Mouse (Mus musculus): ENCODE results near the gene Dck. TPM values are rescaled to one million over a fixed set of nuclear protein-coding genes. Genes with fewer than 3 reads are reported as not detected.

Dck gene
- total and polyA plus RNA-seq, 3 experiments = 13.6 to 21.4 TPM; not detected in 1

DNA sequence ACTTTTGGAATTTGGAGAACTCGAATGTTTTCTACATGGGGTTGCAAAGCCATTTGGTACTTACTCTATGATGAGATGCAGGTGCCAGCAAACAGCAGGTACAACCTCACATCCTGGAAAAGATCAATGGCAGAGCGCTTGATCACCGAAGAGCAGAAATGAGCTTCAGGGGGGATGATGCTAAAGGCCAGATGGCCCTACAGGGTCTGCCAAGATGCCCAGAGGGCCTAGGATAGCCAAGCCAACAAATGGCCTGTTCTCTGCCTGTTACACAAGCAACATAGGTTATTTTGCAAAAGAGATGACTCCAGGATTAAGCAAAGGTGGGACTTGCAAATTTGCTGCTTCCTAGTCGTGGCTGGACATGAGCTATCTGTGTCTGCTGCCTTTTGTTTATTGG lies 49.8 kb downstream of the Dck start:
- Histone ChIP-seq H3K27me3 (ENCODE audit: control insufficient read depth in 1 of 2, insufficient read depth in 2 of 2, low read length in 2 of 2) (peaks cover 0 to 2% of the 10 kb centered on the region in 2 experiments; a peak in 2 of 4 replicates), H3K36me3 (ENCODE audit: control insufficient read depth in 1 of 2, insufficient read depth in 2 of 2, low read length in 2 of 2) (no peaks in the 10 kb centered on the region), H3K79me2 (ENCODE audit: control insufficient read depth, insufficient read depth, low read length, poor library complexity) (no peaks in the 10 kb centered on the region), H3K4me1 (ENCODE audit: control insufficient read depth in 1 of 2, insufficient read depth in 2 of 2, low read length in 2 of 2) (no peaks in the 10 kb centered on the region), H3K27ac (ENCODE audit: control insufficient read depth, low read depth, low read length) (no peak overlapping the region), H3K9ac (ENCODE audit: control insufficient read depth, low read depth, low read length, poor library complexity, severe bottlenecking) (no peak overlapping the region), H3K4me3 (ENCODE audit: control insufficient read depth in 1 of 2, insufficient read depth in 1 of 2, low read depth in 2 of 2, low read length in 2 of 2) (no peak overlapping the region), H3K9me3 (replicated peaks; ENCODE audit: insufficient read depth, low read length) (no peaks in the 10 kb centered on the region)
- no peak for DNase-seq (ENCODE audit: low read depth, low spot score)
- TF ChIP-seq GABPA (IDR thresholded peaks at IDR 0.05; ENCODE audit: low read depth, low read length) (no peak), NELFE (IDR thresholded peaks at IDR 0.05; ENCODE audit: low read depth, low read length) (no peak), POLR2AphosphoS5 (IDR thresholded peaks at IDR 0.05; ENCODE audit: borderline replicate concordance, low read depth, low read length) (no peak), CHD1 (IDR thresholded peaks at IDR 0.05; ENCODE audit: low read depth, low read length) (no peak), MAFK (IDR thresholded peaks at IDR 0.05; ENCODE audit: borderline replicate concordance, low read depth, low read length) (no peak), TAL1 (IDR thresholded peaks at IDR 0.05; ENCODE audit: low read length) (no peak), JUND (IDR thresholded peaks at IDR 0.05; ENCODE audit: low read depth, low read length) (no peak), USF1 (IDR thresholded peaks at IDR 0.05; ENCODE audit: low read depth, low read length) (no peak), CHD2 (IDR thresholded peaks at IDR 0.05; ENCODE audit: low read length) (no peak), BHLHE40 (IDR thresholded peaks at IDR 0.05; ENCODE audit: borderline replicate concordance, low read depth, low read length) (no peak), GATA1 (IDR thresholded peaks at IDR 0.05; ENCODE audit: low read depth, low read length) (no peak), MXI1 (IDR thresholded peaks at IDR 0.05; ENCODE audit: low read depth, low read length) (no peak)

DNA sequence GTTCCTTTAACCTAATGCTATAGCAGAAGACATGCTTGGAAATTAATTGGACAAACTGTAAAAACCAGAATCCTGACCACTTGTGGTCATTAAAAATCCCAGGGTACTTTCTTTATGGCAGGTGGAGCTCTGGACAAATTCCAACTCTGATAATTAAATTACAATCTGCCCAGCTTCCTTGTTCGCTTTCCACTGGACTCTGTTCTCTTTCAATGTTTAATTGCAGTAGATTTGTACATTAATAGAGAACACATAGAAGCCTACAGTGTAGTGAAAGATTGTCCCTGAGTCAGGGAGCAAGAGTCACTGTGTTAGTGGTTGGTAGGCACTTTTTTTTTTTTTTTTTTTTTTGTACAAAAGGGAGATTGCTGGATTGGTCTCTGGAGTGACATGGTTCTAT lies 56.7 kb downstream of the Dck start:
- DNase-seq (ENCODE audit: low read depth, low spot score) = no peak
- Histone ChIP-seq H3K27ac (ENCODE audit: control insufficient read depth, low read depth, low read length) (no peak overlapping the region), H3K4me1 (ENCODE audit: control insufficient read depth in 1 of 2, insufficient read depth in 2 of 2, low read length in 2 of 2) (no peaks in the 10 kb centered on the region), H3K36me3 (ENCODE audit: control insufficient read depth in 1 of 2, insufficient read depth in 2 of 2, low read length in 2 of 2) (no peaks in the 10 kb centered on the region), H3K27me3 (ENCODE audit: control insufficient read depth in 1 of 2, insufficient read depth in 2 of 2, low read length in 2 of 2) (no peaks in the 10 kb centered on the region; a peak in 2 of 4 replicates), H3K9me3 (replicated peaks; ENCODE audit: insufficient read depth, low read length) (no peaks in the 10 kb centered on the region), H3K4me3 (ENCODE audit: control insufficient read depth in 1 of 2, insufficient read depth in 1 of 2, low read depth in 2 of 2, low read length in 2 of 2) (no peak overlapping the region), H3K79me2 (ENCODE audit: control insufficient read depth, insufficient read depth, low read length, poor library complexity) (no peaks in the 10 kb centered on the region), H3K9ac (ENCODE audit: control insufficient read depth, low read depth, low read length, poor library complexity, severe bottlenecking) (no peak overlapping the region)
- TF ChIP-seq GATA1 (IDR thresholded peaks at IDR 0.05; ENCODE audit: low read depth, low read length) = no peak
- TF ChIP-seq RAD21 (IDR thresholded peaks at IDR 0.05; ENCODE audit: low read depth, low read length) = no peak
- peak; percentile 50 for TF ChIP-seq ZNF384 (IDR thresholded peaks at IDR 0.05; ENCODE audit: low read depth, low read length)
- TF ChIP-seq MEF2A (IDR thresholded peaks at IDR 0.05; ENCODE audit: extremely low read depth, insufficient replicate concordance, low read depth, low read length, poor library complexity, severe bottlenecking) = no peak

DNA sequence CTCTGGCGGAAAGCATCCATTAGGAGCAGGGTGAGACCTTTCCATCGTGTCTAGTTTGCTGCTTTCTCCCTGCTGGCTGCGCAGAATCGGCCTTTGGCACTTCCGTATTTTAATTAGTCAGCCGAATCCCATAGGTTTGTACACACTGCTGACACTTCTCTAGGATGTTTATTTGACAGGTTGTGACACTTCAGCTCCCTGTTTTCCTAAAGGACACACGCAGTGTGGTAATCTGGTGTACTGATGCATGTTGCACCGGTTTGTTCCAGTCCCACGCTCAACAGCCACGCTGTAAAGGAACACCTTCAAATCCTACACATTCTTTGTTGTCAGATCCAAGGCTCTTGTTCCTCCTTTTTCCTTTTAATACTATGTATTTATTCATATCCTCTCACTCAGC lies 60.0 kb downstream of the Dck start:
- TF ChIP-seq HCFC1 (IDR thresholded peaks at IDR 0.05; ENCODE audit: low read depth, low read length) = no peak
- TF ChIP-seq BHLHE40 (IDR thresholded peaks at IDR 0.05; ENCODE audit: borderline replicate concordance, low read depth, low read length) = no peak
- TF ChIP-seq ZKSCAN1 (IDR thresholded peaks at IDR 0.05; ENCODE audit: low read depth, low read length) = no peak
- TF ChIP-seq SMC3 (IDR thresholded peaks at IDR 0.05; ENCODE audit: low read depth, low read length) = no peak
- no peak for TF ChIP-seq ZMIZ1 (IDR thresholded peaks at IDR 0.05; ENCODE audit: low read depth, low read length)
- TF ChIP-seq NELFE (IDR thresholded peaks at IDR 0.05; ENCODE audit: low read depth, low read length) = no peak
- no peak for TF ChIP-seq KAT2A (conservative IDR thresholded peaks at IDR 0.05; ENCODE audit: low read depth, low read length)
- TF ChIP-seq MYB (IDR thresholded peaks at IDR 0.05; ENCODE audit: low read depth, low read length) = no peak
- TF ChIP-seq ETS1 (IDR thresholded peaks at IDR 0.05; ENCODE audit: low read depth, low read length) = no peak
- TF ChIP-seq UBTF (IDR thresholded peaks at IDR 0.05; ENCODE audit: borderline replicate concordance, insufficient read depth, low read depth, low read length) = no peak
- TF ChIP-seq JUND (IDR thresholded peaks at IDR 0.05; ENCODE audit: low read depth, low read length) = no peak
- no peak for TF ChIP-seq POLR2A (IDR thresholded peaks at IDR 0.05; ENCODE audit: control insufficient read depth in 1 of 2, insufficient read depth in 1 of 2, low read depth in 1 of 2, low read length in 2 of 2, poor library complexity in 1 of 2)
- TF ChIP-seq CHD2 (IDR thresholded peaks at IDR 0.05; ENCODE audit: low read length) = no peak
- no peak for TF ChIP-seq USF1 (IDR thresholded peaks at IDR 0.05; ENCODE audit: low read depth, low read length)
- no peaks in the 10 kb centered on the region for H3K4me1 ChIP-seq (ENCODE audit: control insufficient read depth in 1 of 2, insufficient read depth in 2 of 2, low read length in 2 of 2)
- DNase-seq (ENCODE audit: low read depth, low spot score) = no peak
- no peak overlapping the region for H3K4me3 ChIP-seq (ENCODE audit: control insufficient read depth in 1 of 2, insufficient read depth in 1 of 2, low read depth in 2 of 2, low read length in 2 of 2)
- no peaks in the 10 kb centered on the region for H3K79me2 ChIP-seq (ENCODE audit: control insufficient read depth, insufficient read depth, low read length, poor library complexity)
- no peaks in the 10 kb centered on the region for H3K9me3 ChIP-seq (replicated peaks; ENCODE audit: insufficient read depth, low read length)
- no peak overlapping the region for H3K27ac ChIP-seq (ENCODE audit: control insufficient read depth, low read depth, low read length)
- no peaks in the 10 kb centered on the region; a peak in 2 of 4 replicates for H3K27me3 ChIP-seq (ENCODE audit: control insufficient read depth in 1 of 2, insufficient read depth in 2 of 2, low read length in 2 of 2)
- H3K36me3 ChIP-seq (ENCODE audit: control insufficient read depth in 1 of 2, insufficient read depth in 2 of 2, low read length in 2 of 2) = no peaks in the 10 kb centered on the region
- no peak overlapping the region for H3K9ac ChIP-seq (ENCODE audit: control insufficient read depth, low read depth, low read length, poor library complexity, severe bottlenecking)

Measured in MEL (cell line).